Mouse (Mus musculus) gastrocnemius, adult 18-20 months (tissue): Measurements from ENCODE around the gene Fam129b. TPM values are rescaled to one million over a fixed set of nuclear protein-coding genes. Genes with fewer than 3 reads are reported as not detected.

Source experiments
- DNase-seq: peaks from one replicate; pipeline ENCODE4 v3.0.0; 2021; ENCODE audit warnings: low spot score
- total RNA-seq, 2 experiments: library from RNA; stranded (reverse); gene quantifications; 2 replicates each; pipeline ENCODE4 v1.2.3; 2021

Gene Fam129b
- total RNA-seq, 2 experiments from 2014 or later: 4.8 to 8.2 TPM

DNA sequence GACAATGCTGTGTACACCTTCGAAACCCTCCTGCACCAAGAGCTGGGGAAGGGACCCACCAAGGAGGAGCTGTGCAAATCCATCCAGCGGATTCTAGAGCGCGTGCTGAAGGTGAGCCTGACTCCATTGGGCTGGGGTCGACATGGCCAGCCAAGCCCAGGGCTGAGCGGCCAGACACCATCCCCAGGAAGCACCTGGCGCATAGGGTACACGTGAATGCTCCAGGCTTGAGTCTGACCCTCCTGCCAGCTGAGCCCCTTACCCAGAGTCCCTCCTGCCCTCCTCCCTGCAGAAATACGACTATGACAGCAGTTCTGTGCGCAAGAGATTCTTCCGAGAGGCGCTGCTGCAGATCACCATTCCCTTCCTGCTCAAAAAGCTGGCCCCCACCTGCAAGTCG lies 46.6 kb downstream of the Fam129b start:
- no peak for DNase-seq

DNA sequence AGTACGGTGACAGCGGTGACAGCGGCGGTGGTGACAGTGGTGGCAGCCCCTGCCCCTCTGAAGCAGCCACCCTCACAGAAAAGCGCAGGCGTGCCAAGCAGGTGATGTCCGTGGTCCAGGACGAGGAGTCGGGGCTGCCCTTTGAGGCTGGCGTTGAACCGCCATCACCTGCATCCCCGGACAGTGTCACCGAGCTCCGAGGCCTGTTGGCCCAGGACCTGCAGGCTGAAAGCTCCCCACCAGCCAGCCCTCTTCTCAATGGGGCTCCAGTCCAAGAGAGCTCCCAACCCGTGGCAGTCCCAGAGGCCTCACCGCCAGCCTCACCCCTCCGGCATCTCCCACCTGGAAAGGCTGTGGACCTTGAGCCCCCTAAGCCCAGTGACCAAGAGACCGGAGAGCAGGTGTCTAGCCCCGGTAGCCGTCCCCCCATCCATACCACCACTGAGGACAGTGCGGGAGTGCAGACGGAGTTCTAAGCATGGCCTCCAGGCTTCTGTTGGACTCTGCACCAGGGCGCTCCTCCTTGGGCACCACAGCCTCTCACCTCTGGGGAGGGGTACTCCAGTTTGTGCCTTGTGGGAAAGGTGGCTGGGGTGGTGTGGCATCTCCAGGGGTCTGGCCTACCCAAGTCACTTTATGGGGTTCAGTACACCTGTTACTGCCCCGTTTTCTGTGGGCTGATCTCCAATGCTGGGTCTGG lies 47.8 kb downstream of the Fam129b start:
- DNase-seq: no peak

DNA sequence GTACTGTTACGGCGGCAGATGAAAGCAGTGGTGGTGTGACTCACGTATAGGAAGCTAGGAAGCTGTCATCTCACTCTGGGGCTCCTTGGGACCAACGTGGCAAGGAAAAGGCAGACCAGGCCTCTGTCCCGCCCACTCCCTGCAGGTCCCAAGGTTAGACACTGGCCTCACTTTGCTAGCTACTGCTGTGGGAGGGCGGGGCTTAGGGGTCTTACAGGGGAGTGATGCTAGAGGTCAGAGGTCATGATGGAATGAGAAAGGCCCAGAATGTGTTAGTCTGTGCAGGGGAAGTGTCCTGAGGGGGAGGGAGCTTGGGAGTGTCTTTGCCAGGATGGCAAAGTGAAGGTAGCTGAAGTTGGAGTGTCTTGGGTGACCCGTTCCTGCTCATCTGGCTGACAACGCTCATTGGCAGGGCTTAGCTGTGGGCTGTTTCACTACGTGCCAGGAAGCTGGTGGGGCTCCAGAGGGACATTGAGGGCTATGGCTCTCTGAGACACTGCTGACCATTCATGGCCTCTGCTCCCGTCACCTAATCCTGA lies 48.5 kb downstream of the Fam129b start:
- DNase-seq: no peak

DNA sequence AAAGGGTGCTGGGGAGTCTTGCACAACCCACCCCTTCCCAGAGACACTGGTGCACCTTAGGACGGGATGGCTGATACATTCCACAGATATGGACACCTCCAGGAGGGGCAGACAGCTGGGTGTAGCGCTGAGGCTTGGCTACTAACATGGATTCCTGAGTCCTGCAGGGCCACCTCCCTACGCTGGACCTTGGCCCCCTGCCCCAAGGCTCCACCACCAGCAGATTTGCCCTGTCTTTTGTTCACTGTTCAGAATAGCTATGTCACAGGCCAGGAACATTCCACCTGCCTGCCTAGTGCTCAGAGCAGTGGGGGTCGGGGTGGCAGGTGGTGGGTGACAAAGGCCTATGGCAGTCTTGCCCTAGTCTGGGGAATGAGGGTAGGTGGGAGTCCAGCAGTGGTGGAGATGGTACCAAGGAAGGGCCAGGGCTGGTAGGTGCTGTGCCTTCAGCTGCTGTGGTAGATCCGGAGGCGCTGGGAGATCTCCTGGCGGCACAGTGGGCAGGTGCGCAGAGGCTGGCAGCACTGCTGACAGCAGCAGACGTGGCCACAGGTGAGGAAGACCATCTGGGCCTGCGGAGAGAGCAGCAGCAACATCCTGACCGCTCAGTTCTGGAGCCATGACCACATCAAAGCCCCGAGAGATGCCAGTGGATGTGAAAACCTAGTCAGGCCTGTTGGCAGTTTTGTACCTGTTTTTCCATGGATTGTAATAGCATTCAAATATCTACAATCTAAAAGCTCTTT lies 50.6 kb downstream of the Fam129b start:
- DNase-seq: no peak

DNA sequence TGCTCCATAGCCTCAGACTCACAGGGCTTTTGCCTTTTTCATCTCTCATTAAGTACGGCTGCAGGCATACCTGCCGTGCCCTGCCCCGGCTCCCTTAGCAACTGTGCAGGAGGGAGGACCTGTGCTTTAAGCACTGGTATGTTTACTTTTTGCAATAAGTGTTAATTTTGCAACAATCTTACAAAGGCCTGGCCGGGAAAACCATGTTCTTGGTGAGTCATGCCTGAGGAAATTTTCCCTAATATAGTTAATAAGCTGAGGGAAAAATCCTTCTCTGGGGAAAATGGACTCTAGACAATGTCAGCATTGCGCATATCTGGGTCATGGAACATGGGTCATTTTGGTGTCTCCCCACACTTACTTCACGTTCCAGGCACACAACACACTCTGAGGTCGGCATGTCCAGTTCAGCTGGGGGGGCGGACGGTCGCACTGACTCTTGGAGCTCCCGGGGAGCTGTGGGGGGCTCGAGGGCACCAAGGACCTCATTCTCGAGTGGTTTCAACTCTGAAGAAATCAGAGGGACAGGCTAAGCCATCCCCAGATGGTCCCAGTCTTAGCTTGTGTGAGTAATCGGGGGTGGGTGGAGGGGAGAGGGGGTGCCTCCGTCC lies 51.8 kb downstream of the Fam129b start:
- no peak for DNase-seq

DNA sequence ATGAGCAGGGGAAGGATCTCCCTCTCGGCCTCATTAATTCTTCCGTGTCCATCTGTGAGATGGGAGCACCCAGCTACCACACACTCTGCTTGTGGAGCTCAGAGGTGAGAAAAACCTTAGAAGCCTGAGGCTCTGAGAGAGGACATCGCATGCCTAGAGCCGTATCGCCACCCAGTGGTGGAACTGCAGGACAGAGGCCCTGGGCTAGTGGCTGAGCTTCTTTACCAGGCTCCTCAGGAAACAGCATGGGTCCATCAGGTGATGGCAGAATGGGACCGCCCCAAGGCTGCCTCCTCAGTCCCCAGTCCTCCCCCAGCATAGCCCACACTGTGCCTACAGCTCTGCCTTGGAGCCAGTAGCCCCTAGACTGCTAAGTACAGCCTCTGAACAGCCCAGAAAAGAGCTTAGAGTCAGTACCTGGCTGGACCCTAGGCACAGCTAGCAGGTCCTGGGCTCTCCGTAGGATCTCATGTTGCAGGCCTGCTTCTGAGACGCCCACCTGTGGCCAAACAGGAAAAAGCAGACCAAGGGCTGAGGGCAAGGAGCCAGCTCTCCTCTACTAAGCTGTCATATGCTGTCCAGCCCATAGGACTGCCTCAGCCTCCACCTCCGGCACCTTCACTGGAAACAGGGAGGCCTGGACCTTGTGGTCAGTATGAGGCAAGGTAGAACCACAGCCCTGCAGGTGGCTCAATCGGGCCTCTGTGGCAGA lies 52.5 kb downstream of the Fam129b start:
- DNase-seq: peak; percentile 77

DNA sequence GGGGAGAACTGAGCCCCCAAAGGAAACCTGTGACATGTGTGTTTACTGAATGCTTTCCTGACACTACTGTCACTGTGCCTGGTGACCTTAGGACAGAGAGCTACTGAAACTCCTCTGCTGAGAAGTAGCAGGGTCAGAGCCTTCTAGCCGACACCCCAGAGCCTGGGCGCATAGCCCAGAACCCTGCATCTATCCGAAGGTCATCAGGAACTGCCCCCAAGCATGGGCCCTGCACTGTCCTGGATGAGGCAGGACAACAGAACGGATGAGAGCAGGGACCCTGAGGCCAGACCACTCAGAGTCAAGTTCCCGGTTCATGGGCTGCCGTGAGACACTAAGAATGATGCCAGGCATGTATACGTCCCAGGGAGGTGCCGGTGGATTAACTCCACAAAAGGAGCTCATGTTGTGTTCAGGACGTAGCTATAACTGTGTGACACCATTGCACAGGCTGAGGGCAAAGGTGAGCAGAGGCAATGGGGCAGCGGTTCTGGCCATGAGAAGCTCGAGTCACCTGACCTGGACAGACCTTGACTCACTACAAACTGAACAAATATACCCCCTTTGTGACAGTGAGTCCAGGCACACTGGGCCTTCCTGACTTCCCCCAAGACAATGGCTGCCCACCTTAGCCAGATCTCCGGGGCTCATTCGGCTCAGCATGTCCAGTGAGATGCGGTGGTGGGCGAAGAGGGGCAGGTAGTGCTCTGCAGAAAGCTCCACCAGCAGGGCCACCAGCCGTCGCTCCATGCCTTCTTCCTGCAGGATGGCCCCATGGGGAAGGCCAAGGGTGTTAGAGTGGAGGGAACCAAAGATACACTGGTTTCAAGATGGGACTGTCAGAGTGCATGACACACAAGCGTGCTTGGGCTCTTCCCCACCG lies 53.3 kb downstream of the Fam129b start:
- DNase-seq: no peak

DNA sequence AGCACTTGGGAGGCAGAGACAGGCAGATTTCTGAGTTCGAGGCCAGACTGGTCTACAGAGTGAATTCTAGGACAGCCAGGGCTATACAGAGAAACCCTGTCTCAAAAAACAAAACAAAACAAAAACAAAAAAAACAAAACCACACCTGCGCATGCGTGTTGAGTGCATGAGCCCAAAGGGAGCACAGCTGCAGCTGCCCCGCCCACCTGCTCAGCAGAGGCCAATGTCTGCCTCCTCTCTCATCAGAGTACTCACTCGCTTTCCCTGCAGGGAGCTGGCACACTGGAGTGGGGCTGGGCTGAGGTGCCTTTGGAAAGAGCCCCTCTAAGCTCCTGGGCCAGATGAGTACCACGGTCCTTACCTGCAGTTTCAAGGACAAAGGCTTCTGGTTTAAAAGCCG lies 55.8 kb downstream of the Fam129b start:
- no peak for DNase-seq

DNA sequence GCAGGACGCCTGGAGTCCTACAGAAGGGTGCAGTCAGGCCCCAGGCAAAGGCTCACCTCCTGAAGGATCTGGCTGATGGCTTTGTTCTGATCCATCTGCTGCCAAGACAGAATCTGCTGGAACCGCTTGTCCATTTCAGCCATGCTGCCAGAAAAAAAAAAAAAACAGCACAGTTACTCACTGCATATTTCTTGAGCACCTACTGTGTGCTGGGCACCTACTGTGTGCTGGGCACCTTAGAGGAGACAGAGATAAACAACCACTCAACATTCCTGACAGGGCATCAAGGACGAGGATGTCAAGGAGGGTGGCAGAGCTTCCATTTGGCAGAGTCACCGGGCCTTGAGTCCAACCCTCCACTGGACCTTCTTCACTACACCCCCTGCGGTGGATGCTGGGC lies 62.8 kb downstream of the Fam129b start:
- no peak for DNase-seq

DNA sequence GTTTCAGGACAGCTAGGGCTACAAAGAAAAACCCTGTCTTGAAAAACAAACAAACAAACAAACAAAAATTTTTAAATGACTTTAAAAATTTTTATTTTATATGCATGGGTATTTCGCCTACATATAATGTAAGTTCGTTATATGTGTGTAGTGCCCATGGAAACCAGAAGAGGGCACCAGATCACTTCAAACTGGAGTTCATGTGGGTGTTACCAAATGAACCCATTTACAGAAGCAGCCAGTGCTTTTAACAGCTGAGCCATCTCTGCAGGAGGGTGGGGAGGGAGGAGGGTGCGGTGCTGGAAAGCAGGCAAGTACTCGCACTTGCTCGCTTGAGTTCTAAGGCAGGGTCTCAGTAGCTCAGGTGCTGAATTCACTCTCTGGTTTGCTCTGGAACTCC lies 63.5 kb downstream of the Fam129b start:
- peak; percentile 45 for DNase-seq

DNA sequence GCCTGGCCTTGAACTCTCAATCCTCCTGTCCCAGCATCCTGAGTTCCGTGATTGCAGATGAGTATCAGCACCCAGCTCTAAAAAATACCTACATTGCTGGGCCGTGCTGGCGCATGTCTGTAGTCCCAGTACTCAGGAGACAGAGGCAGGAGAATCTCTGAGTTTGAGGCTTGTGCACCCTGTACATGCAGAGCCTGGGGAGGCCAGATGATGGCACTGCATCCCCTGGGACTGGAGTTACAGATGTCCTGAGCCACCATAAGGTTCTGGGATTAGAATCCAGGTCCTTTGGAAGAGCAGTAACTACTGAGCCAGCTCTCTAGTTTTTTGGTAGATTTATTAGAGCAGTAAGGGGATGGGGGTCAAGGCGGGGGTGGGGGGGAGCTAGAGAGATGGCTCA lies 64.6 kb downstream of the Fam129b start:
- no peak for DNase-seq

DNA sequence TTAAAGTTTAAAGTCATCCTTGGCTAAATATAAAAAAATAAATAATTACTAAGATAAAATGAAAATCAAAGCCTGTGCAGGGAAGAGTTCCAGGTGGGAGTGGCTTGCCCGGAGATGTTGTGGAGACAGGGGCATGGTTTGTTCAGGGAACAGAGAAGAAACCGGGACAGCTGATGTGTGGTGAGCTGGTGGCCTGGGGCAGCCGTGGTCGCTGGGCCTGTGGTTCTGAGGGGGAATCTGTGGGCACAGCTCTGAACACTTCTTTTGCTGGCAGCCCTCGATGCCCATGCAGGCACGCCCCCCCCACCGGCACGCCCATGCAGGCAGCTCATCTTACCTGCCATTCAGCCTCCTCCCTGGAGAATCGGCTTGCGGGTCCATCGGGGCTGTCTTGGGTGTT lies 71.5 kb downstream of the Fam129b start:
- DNase-seq: no peak

DNA sequence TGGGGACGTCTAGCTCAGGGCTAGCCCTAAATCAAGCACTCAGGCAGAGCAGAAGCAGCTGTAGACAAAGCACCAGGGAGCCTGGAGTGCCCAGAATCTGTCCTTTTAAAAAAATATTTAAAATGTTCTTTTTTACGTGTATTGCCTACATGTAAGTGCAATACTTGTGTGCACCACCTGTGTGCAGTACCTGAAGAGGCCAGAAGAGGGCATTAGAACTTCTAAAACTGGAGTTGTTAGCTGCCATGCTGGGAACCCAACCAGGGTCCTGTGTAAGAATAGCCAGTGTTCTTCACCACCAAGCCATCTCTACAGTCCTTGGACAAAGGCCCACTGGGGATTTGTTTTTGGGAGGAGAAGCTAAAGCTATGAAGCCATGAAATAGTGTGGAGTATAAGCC lies 78.7 kb downstream of the Fam129b start:
- no peak for DNase-seq

DNA sequence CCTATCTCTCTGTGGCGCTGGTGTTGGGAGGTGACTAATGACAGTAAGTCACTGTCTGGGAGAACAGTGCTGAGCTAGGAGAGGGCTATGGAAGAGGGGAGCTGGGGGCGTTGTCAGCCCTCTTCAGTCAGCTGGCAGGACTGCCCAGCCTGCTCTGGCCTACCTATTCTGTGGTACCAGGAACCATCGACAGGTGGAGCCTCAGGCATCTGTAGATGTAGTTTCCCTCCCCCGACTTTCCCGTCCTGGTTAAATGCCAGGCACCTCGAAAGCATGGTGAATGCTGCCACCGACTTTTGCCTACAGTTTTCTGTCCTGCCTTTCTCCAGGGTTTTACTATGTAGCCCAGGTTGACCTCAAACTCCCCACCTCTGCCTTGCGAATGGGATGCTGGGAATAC lies 81.4 kb downstream of the Fam129b start:
- DNase-seq: no peak

DNA sequence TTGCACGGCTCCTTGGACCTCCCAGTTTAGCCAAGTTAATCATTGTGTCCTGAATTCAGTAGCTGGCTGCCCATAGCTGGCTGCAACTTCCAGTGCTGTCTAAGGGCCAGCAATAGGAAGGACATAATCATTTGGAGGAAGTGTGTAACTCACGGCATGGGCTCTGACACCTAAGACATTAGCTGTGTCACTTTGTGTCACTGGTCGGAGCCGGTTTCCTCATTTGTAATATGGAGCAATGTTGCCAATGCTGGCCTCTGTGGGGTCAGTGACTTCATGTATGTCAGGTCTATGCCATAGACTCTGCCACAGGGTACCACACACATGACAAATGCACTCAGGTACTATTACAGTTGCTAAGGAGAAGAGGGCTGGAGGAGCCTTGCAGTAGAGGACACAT lies 84.4 kb downstream of the Fam129b start:
- DNase-seq: no peak

DNA sequence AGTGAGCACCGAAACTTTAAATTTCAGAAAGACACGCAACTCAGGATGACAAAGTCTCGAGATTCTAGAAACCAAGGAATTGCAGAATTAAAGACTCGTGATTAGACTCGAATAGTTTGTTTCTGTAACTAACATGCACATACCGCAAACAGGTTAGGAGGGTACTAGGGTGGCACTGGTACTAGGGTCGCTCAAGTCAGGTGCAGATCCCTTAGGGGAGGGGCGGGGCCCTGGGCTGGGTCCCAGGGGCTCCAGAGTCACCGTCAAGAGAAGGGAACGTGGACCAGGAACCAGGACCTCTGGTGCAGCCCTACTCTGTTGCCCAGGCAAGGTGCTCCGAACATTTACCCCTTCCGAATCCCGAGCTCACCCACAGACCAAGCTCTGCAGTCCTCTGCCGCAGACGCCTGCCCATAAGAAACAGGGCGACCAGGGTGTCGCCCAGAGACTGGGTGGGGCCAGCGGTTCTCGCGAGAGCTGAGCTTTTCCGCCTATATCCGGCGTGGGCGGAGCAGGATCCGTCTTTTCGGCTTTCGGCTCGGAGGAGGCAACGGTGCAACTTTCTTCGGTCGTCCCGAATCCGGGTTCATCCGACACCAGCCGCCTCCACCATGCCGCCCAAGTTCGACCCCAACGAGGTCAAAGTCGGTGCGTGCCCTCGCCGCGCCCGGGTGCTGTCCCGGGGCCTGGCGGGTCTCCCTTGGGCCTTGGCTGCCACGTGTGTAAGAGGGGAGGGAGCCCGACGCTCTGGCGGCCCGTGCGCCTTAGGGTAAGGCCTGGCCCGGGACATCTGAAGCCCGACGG lies 85.5 kb downstream of the Fam129b start, which contains the start of the genes Rpl12 and Lrsam1:
TSS of gene Rpl12 (plus strand) at position 368 of the 804 bp plus-strand sequence.
TSS of gene Lrsam1 (minus strand) at position 423 of the 804 bp plus-strand sequence.
- DNase-seq: peak; percentile 95

DNA sequence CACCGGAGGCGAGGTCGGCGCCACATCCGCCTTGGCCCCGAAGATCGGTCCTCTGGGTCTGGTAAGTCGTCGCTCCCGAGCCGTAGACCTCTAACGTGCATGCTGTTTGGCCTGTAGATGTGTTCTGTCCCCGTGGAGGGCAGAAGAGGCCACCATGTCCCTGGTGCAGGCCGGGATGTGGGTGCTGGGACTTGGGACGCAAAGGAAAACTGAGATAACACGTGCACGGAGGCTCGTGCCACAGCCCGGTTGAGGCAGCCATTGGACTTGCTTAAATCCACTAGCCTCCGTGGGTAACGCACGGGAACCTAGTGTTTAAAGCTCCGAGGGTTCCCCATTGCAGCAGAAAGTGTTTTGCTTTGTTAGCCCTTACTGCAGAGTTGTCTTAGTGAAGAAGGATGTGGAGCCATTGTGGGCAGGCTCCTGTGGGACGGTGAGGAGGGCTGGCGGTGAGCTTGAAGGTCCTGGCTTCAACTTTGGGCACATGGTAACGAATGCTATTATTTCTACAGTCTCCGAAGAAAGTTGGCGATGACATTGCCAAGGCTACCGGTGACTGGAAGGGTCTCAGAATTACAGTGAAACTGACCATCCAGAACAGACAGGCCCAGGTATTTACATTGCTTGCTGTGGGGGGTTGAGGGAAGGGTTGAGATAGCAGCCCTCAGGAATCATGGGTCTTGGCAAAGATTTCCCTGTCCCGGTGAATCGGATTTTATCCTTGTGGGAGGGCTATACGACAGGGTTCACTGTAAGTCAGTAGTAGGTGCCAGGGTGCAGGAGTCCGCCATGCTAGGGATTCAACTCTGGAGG lies 86.4 kb downstream of the Fam129b start:
- DNase-seq: no peak

DNA sequence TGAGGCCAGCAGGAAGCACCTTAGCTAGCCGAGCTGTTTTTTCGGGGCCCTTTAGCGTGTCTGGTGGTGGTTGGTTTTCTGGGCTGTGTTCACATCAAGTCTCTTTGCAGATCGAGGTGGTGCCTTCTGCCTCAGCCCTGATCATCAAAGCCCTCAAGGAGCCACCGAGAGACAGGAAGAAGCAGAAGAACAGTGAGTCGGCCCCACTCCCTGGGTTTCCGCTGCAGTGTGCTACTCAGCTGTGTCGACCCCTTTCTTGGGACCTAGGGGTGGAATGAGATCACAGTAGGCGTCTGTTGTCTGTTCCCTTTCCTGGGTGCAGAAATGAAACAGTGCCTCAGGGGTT lies 86.9 kb downstream of the Fam129b start:
- DNase-seq: no peak

DNA sequence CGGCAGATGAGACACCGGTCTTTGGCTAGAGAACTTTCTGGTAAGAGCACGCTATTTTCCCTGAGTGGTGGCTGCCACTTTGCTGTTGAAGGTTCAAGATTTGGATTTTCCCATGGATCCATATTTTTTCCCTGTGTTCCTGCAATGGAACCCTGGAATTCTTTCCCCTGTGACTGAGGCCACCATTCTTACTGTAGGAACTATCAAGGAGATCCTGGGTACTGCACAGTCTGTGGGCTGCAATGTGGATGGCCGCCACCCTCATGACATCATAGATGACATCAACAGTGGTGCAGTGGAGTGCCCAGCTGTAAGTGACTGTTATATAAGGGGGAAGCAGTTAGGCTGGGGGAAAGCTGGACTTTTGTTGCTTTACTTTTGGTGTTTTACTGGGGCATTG lies 87.6 kb downstream of the Fam129b start:
- no peak for DNase-seq
